Mouse (Mus musculus) CH12.LX (cell line): ENCODE results near the gene Gm49416.

Experiments used
- CHD2 ChIP-seq: IDR thresholded peaks from 2 replicates; pipeline ENCODE4 v1.6.1; 2011; ENCODE audit warnings: low read length, improper control_type of control experiment
- EP300 ChIP-seq: IDR thresholded peaks from 2 replicates; pipeline ENCODE4 v1.6.1; 2011; ENCODE audit warnings: low read length, improper control_type of control experiment

DNA sequence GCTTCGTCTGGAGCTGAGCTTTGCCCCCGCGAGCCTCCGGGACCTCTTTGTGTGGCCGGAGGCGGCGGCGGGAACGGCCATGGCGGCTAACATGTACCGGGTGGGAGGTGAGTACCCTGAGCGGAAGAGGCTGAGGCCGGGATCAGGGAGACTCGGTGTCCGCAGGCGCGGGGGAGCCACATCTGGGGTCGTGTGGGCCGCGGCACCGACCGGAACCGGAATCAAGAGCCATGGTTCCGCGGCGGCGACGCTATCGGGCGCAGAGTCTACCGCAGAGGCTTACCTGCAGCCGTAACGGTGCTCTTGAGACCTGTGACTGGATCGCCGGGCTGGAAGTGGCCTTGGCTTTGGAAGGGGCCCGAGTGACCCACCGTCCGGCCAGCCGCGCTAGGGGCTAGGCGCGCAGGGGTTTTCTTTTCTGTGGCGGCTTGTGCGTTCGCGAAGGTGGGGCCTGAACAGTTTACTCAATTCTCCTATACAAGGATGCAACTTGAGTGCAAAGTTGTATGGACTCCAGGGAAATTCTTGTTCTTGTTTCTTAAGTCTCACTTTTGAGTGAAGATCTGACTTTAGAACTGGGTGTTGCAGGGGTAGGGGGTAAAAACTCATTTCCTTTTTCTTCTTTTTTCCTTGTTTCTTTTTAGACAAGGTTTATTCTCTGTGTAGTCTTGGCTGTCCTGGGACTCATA is 53.7 kb downstream of the Gm49416 start:
- no peak for TF ChIP-seq EP300
- no peak for TF ChIP-seq CHD2
